Mouse (Mus musculus) adrenal gland (tissue): ENCODE data around the gene Kif21b.

Experiments
- intact Hi-C: fragments of 180-260 bp; cut with DNase I; formaldehyde crosslinking; loops from one replicate; pipeline ENCODE4 v1.15.1; 2025

Kif21b gene

GRCm38 (mm10) chr1:136128416-136128815, 2.8 kb upstream of the Kif21b start:
- intact Hi-C loops: no loop called here

- intact Hi-C loops: no loop called here
Measured at GRCm38 (mm10) chr1:136128944-136129589, 2.1 kb upstream of the Kif21b start.

GRCm38 (mm10) chr1:136130107-136130506, 1.1 kb upstream of the Kif21b start:
- intact Hi-C loops: no loop called here

- intact Hi-C loops: no loop called here
Measured at GRCm38 (mm10) chr1:136131603-136132291, 558 bp downstream of the Kif21b start.

GRCm38 (mm10) chr1:136132386-136133201, 1.4 kb downstream of the Kif21b start:
- intact Hi-C loops: no loop called here

DNA sequence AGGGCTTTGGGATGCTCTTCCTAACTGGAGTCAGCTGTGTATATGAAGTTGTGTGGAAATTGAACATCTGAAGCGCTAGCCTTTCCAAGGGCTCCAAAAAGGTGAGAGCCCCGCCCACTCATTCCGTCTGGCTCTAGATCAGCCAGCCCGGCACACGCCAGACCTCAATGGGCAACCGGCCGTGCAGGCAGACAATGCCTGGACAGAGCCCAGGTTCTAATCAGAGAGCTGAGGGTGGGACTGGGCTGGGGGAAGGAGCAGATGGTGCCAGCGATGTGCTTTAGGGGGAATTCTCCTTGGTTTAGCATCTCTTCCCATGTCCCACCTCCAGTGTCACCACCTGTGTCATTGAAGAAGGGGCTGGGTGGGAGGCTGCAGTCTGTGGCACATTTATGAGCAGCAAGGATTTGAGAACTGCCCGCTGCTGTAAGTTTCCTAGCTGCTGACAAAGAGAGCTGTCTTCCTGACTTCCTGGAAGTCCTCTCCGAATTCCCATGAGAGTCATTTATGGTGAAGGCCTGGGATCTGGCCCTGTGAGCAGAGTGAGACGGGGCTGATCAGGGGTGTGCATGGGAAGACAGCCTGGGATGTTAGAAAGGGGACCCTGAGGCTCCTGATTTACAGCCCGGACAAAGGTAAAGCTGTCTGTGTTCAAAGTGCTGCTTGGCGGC, 2.5 kb downstream of the Kif21b start:
- intact Hi-C loops: no loop called here

DNA sequence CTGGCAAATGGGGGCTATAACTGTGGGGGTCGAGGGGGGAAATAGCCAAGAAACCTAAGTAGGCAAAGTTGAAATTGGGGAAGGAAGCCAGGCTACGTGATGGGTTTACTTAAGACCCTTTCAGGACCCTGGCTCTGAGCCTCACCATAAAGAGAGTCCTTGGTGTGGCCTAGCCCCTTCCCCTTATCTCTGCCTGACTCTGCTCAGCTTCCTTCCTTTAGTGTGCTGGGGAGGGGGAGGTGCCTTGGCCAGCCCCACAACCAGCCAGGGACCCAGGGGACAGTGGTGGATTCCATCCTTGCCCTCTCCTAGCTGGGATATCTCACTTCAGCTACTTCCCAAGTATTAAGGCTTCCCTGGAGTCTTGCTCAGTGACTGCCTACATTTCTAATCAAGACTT, 3.4 kb downstream of the Kif21b start:
- intact Hi-C loops: no loop called here

- intact Hi-C loops: no loop called here
Measured at GRCm38 (mm10) chr1:136135046-136135445, 3.9 kb downstream of the Kif21b start.

- intact Hi-C loops: no loop called here
Measured at GRCm38 (mm10) chr1:136135777-136136444, 4.7 kb downstream of the Kif21b start.

DNA sequence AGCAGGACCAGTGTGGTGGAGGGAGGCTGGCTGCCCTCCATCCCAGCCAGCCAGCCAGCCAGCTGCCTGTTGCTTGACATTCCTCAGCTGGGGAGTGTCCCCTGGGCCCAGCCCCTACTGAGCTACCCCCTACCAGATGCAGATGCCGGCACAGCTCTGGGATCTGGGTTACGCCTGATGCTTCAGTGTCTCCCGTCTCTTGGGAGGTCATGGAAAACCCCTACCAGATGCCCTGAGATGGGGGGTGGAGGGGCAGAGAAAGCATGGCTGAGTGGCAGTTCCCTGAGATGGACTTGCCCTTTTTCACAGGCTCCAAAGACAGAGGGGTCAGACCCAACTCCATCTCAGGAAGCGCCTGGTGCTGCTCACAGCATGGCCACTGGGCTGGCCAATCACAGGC, 5.4 kb downstream of the Kif21b start:
- intact Hi-C loops: no loop called here

- intact Hi-C loops: no loop called here
Measured at GRCm38 (mm10) chr1:136137071-136137531, 5.9 kb downstream of the Kif21b start.

- intact Hi-C loops: no loop called here
Measured at GRCm38 (mm10) chr1:136137575-136137974, 6.4 kb downstream of the Kif21b start.

DNA sequence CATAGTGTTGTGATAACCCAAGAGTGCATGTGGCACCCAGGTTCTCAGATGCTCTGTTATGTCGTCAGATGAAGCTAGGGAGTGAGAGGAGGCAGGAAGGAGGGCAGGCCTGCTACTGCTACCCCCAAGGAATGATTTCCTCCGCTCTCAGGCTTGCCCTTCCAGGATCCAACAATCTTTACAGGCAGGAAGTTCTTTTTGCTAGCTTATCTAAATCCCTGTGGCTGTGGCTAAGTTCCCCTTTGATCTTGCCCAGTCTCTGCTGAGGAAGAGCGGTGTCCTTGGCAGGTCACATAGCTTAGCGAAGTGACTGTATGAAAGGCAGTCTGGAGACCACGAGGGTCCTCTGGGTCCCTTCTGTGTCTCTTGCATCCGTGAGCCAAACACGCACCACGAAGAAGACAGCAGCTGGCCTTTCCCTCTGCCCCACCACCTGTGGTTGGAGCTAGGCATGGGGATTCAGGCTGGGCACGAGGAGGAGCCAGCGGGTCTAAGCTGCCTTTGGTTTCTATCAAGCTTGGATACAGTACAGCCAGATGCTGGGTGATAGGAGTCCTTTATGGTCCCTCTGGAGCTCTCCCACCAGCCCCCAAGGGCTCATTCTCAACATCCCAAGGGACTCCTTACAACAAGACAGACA, 7.1 kb downstream of the Kif21b start:
- intact Hi-C loops: no loop called here

DNA sequence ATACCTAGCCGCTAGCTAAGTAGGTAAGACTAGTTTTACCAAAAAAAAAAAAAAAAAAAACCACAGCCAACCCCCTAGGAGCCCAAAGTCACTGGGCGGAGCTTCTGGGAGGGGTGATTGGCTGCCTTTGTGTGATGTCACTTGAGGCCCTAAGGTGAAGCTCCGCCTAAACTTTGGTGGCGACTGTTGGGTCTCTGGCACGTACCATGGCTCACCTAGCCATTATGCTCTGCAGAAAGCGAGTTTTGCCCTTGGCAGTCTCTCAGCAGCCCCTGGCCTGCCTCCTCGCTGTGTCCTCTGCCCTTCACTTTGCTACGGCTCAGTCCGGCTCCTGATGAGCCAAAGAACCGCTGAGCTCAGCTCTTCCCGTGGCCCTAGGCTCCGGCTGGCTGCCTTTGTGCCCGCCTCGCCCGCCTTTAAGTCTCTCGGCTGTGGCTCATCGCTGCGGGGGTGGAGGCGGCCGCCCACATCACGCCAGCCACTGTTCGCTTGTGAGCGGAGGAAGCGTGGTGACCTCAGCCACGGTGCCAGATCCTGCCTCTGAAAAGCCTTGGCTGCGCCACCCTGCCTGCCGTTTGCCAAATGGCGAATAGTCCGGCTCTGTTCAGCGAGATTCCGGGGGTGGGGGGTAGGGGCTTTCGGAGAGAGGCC, 8.9 kb downstream of the Kif21b start:
- intact Hi-C loops: no loop called here

DNA sequence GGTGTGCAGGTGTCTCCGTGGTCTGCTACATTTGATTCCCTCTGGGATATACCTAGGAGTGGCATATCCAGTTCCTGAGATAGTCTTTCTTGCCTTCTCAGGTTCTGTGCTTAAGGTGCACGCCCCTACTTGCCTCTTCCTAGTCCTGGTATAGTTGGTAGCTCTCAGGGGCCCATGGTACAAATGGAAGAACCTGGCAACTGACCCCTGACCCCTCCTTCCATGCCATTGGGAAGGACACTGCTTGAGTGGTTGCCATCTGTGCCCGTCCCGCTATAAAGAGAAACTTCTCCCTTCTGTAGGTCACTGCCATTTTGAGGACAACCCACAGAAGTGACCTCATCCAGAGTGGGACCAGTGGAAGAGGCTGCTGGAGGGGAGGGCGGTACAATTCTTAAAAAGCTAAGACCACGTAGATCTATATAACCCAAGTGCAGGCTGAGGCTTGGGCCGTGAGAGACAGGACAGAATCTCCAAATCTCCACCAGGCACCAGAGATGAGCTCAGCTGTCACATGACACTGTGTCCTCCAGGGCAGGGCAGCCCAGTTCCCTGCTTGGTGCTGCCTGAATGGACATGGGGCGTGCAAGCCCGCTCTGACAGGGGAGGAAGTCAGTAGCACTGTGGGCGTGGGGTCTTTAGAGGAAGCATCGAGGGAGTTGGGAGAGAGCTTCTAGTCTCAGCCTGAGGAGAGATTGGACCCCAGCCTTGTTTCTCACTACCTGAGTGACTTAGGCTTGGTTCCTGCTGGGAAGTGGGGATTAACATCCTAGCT, 10.2 kb downstream of the Kif21b start:
- intact Hi-C loops: no loop called here

DNA sequence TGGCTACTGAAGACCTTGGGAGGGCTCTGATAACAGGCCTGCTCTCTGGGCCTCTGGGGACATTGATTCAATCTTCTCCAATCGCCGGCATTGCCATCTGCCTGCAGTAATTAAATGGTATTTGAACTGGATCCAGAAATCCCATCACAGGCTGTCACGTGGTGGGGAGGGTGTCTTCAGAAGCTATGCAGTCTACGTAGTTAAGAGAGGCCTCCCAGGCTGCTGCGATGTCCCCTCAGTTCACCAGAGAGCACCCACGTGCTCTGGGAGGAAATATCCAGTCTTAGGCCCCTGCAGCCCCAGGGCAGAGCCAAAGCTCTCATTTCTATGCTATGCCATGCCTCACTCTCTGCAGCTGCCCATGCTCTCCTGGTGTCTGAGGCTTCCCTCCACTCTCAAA, 11.1 kb downstream of the Kif21b start:
- intact Hi-C loops: no loop called here

DNA sequence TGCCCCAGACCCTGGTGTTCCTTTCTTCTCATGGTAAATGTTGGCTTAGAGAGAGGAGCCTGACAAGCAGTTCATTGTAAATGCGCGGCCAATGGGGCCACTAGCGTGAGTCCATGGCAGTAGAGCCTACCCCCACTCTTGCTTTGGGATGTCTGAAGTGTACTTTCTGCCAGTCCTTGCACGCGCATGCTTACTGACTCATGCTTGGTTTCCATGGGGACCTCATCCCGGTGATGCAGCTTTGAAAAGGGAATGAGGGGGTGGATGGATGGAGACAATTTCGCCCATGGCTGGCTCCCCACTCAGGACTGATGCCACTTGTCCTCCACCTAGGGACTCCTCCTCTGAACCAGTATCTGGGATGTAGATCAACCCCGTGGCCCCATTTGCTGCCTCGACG, 12.3 kb downstream of the Kif21b start:
- intact Hi-C loops: no loop called here

GRCm38 (mm10) chr1:136149702-136150101, 18.5 kb downstream of the Kif21b start:
- intact Hi-C loops: no loop called here

GRCm38 (mm10) chr1:136151371-136151770, 20.2 kb downstream of the Kif21b start:
- intact Hi-C loops: no loop called here
